Mouse (Mus musculus) forebrain, postnatal 0 days (tissue): Measurements from ENCODE around the gene Zfp286. TPM values are rescaled to one million over a fixed set of nuclear protein-coding genes. Genes with fewer than 3 reads are reported as not detected.
A peak's percentile ranks its signal among the peaks of the same experiment; 100 is the strongest.

Experiments used
- ATAC-seq: fragments of 200-750 bp; cut with Nextera tagmentation; 2 replicates; pipeline ENCODE4 v1.8.0; 2017; ENCODE audit warnings: mild to moderate bottlenecking, moderate library complexity
- DNase-seq: peaks from one replicate; pipeline ENCODE4 v3.0.0-alpha.2; 2015
- H3K27ac ChIP-seq: fragments of 300-500 bp; sonication (generic); 2 replicates; pipeline ENCODE4 v1.5.1; 2014; ENCODE audit warnings: low read depth, mild to moderate bottlenecking, antibody characterized with exemption, low read length, moderate library complexity, mixed read lengths
- H3K27me3 ChIP-seq: fragments of 300-500 bp; sonication (generic); 2 replicates; pipeline ENCODE4 v1.6.1; 2014; ENCODE audit warnings: mild to moderate bottlenecking, low read length, mixed read lengths; ENCODE audit not compliant: insufficient read depth
- H3K36me3 ChIP-seq: fragments of 300-500 bp; sonication (generic); 2 replicates; pipeline ENCODE4 v1.6.1; 2014; ENCODE audit warnings: mild to moderate bottlenecking, moderate library complexity; ENCODE audit not compliant: insufficient read depth
- H3K4me1 ChIP-seq: fragments of 300-500 bp; sonication (generic); 2 replicates; pipeline ENCODE4 v1.6.1; 2014; ENCODE audit warnings: antibody characterized with exemption; ENCODE audit not compliant: insufficient read depth
- H3K4me2 ChIP-seq: fragments of 300-500 bp; sonication (generic); 2 replicates; pipeline ENCODE4 v1.6.1; 2014; ENCODE audit warnings: low read depth, mild to moderate bottlenecking, moderate library complexity
- H3K4me3 ChIP-seq: fragments of 300-500 bp; sonication (generic); 2 replicates; pipeline ENCODE4 v1.5.1; 2014; ENCODE audit warnings: low read depth, low read length, mixed read lengths
- H3K9ac ChIP-seq: fragments of 300-500 bp; sonication (generic); 2 replicates; pipeline ENCODE4 v1.6.1; 2014; ENCODE audit warnings: mild to moderate bottlenecking
- H3K9me3 ChIP-seq: fragments of 300-500 bp; sonication (generic); 2 replicates; pipeline ENCODE4 v1.6.1; 2016; ENCODE audit warnings: low read length
- CTCF ChIP-seq: sonication (generic); IDR thresholded peaks from 2 replicates; pipeline ENCODE4 v1.5.1; 2016; ENCODE audit warnings: antibody characterized with exemption, control low read depth, low read depth
- WGBS: fragments of 180-500 bp; shearing (Covaris S2); extraction: QIAGEN DNeasy Blood & Tissue Kit; methylation state at CpG from one replicate; pipeline ENCODE4 v1.1.7; 2014; 5-methylcytosine and 5-hydroxymethylcytosine counted together
- polyA plus RNA-seq: library from polyadenylated mRNA; unstranded; fragments of >200 nt; fragmentation: Nextera tagmentation; extraction: Ambion mirVana; gene quantifications from 2 replicates; pipeline ENCODE4 v1.2.1, GENCODE M21; 2015
- total RNA-seq: library from RNA; depleted of rRNA; stranded (reverse); fragments of >200 nt; gene quantifications from 2 replicates; pipeline ENCODE4 v1.2.3, GENCODE M21; 2014; rRNA removed

The Zfp286 gene
- total RNA-seq (20.8 and 24.6 TPM in 2 replicates), polyA plus RNA-seq (17.9 and 19.1 TPM in 2 replicates)

GRCm38 (mm10) chr11:62788935-62789616 is at the start of gene Zfp286:
Gene Zfp286 (minus strand): TSS chr11:62789462.
- Histone ChIP-seq H3K27ac (peak within 1 kb of the TSS; percentile 75), H3K9ac (peak within 1 kb of the TSS; percentile 76), H3K4me3 (peak within 1 kb of the TSS; percentile 61), H3K4me1 (peaks cover 10% of the 10 kb centered on the region; the same call in 1 of the 2 replicates), H3K36me3 (peaks cover 18% of the 10 kb centered on the region), H3K9me3 (peaks cover 7% of the 10 kb centered on the region; the same call in 1 of the 2 replicates), H3K27me3 (no peaks in the 10 kb centered on the region), H3K4me2 (peak within 1 kb of the TSS; percentile 89)
- DNase-seq, result peak; percentile 98
- peak; percentile 99 for ATAC-seq
- 5% methylated on average over 34 of the region's 34 CpGs for WGBS
- TF ChIP-seq CTCF, result no peak

DNA sequence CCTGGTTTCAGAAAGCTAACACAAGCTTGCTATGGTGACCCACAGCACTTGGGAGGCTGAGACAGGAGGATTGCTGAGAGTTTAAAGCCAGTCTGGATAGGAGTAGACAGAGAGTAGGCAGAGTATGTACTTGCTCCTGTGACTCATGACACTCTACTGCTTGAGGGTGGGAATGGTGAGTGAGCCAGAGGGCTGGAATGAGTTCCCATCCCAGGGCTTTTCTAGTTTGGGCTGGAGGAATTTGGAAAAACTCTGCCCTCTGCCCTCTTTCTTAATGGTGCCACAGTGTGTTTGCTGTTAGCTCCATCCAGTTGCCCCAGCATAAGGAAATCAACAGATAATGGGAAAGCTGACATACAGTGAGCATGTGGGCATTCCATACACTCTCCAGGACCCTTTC is 42.6 kb upstream of the Zfp286 start:
- Histone ChIP-seq H3K9me3 (no peaks in the 10 kb centered on the region), H3K4me1 (no peaks in the 10 kb centered on the region), H3K36me3 (no peaks in the 10 kb centered on the region), H3K9ac (no peak overlapping the region), H3K4me2 (no peak overlapping the region), H3K4me3 (no peak overlapping the region), H3K27me3 (no peaks in the 10 kb centered on the region), H3K27ac (no peak overlapping the region)
- ATAC-seq (no peak), DNase-seq (no peak)
- TF ChIP-seq CTCF, result no peak

- 85% methylated on average over 2 of the region's 2 CpGs for WGBS
- TF ChIP-seq CTCF, result no peak
- ATAC-seq, result no peak
Observed at GRCm38 (mm10) chr11:62830387-62830786, 41.1 kb upstream of the Zfp286 start.

DNA sequence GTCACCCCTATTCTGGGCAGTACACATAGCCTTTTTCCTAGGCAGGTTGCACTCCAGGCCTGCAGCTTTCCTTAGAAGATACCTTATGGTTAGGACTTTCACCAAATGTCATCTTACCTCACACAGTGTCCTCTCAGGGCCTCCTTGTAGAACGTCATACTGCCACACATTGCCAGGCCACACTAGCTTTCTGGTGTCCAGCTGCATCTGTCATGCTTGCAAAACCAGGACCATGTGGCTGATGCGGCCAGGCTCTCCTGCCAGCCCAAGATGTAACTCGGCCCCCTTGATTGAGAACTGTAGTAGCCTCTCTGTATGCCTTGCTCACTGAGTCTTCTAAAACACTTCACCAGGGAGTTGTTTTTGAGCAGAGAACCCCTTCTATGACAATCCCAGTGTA is 38.6 kb upstream of the Zfp286 start:
- Histone ChIP-seq H3K4me1 (no peaks in the 10 kb centered on the region), H3K9ac (no peak overlapping the region), H3K27me3 (no peaks in the 10 kb centered on the region), H3K9me3 (no peaks in the 10 kb centered on the region), H3K36me3 (no peaks in the 10 kb centered on the region), H3K4me3 (no peak overlapping the region), H3K4me2 (no peak overlapping the region), H3K27ac (no peak overlapping the region)
- 88% methylated on average over 3 of the region's 3 CpGs for WGBS
- no peak for ATAC-seq
- no peak for DNase-seq
- TF ChIP-seq CTCF, result no peak

More at GRCm38 (mm10) chr11:62830387-62830786, 41.1 kb upstream of the Zfp286 start:
- no peaks in the 10 kb centered on the region for H3K4me1 ChIP-seq
- no peaks in the 10 kb centered on the region for H3K27me3 ChIP-seq
- H3K27ac ChIP-seq, result no peak overlapping the region
- no peaks in the 10 kb centered on the region for H3K9me3 ChIP-seq
- no peak overlapping the region for H3K4me2 ChIP-seq
- H3K4me3 ChIP-seq, result no peak overlapping the region
- no peak for DNase-seq
- H3K9ac ChIP-seq, result no peak overlapping the region
- H3K36me3 ChIP-seq, result no peaks in the 10 kb centered on the region

DNA sequence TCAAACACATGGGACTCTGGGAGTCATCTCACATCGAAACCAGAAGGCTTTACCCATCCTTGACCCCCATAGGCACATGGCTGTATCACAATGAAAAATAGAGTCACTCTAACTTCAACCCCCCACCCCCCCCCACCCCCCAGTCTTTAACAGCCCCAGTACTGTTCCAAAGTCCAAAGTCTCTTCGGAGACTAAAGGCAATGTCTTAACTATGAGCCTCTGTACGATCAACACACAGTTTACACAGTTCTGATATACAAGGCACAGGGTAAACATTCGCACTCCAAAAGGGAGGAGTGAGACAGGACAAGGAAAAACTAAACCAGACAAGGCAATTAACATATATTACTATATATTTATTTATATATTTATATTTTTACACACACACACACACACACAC is 37.9 kb upstream of the Zfp286 start:
- H3K4me1 ChIP-seq, result no peaks in the 10 kb centered on the region

DNA sequence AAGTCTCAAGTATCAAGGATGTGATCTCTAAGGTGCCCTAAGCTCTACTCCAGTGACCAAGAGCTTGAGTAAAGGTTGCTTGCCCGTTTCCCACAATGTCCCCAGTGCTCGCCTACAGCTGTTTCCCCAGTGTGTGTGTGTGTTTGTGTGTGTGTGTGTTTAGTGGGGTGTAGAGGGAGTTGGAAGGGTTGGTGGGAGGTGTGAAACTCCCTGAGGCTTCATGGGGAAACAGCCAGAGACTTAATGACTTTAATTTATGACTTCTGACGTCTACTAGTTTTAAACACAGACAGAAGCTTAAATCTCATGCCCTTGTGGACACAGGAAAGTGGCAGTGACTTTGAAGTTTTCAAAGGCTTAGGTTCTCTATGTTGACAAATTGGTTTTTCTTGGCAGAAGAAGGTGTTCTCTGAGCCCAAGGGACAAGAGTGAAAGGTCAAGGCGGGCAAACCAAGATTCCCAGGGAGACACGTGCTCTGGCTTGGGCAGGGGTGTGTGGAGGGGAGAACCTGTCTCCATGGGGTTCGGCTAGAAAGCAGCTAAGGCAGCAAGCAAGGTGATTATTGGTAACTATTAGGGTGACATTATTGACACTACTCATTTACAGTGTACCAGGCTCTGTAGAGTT is 37.0 kb upstream of the Zfp286 start:
- 83% methylated on average over 6 of the region's 6 CpGs for WGBS
- no peak overlapping the region for H3K4me2 ChIP-seq
- TF ChIP-seq CTCF, result no peak
- no peaks in the 10 kb centered on the region for H3K4me1 ChIP-seq
- no peak for ATAC-seq
- H3K36me3 ChIP-seq, result no peaks in the 10 kb centered on the region
- H3K4me3 ChIP-seq, result no peak overlapping the region
- no peak overlapping the region for H3K9ac ChIP-seq
- DNase-seq, result no peak
- H3K9me3 ChIP-seq, result no peaks in the 10 kb centered on the region
- no peak overlapping the region for H3K27ac ChIP-seq
- H3K27me3 ChIP-seq, result no peaks in the 10 kb centered on the region

More for the DNA sequence above, 37.9 kb upstream of the Zfp286 start:
- no peak overlapping the region for H3K9ac ChIP-seq
- H3K27me3 ChIP-seq, result no peaks in the 10 kb centered on the region
- ATAC-seq (no peak), DNase-seq (no peak)
- 91% methylated on average over 4 of the region's 4 CpGs for WGBS
- no peak for TF ChIP-seq CTCF
- H3K4me2 ChIP-seq, result no peak overlapping the region
- H3K9me3 ChIP-seq, result no peaks in the 10 kb centered on the region
- no peak overlapping the region for H3K4me3 ChIP-seq
- no peaks in the 10 kb centered on the region for H3K36me3 ChIP-seq
- H3K27ac ChIP-seq, result no peak overlapping the region
